Mouse (Mus musculus) activated CD4-positive, CD25-positive, alpha-beta regulatory T cell (primary cell): ENCODE data around the gene Tnn. TPM values are rescaled to one million over a fixed set of nuclear protein-coding genes. Genes with fewer than 3 reads are reported as not detected.

ENCODE experiments used
- polyA plus RNA-seq, 2 experiments: library from polyadenylated mRNA; unstranded; fragments of 100-300 nt; shearing (Covaris generic); gene quantifications; one replicate each; pipeline ENCODE4 v1.2.1; 2017

The Tnn gene
- under 1 TPM in 1 of 2 experiments, not detected in 1; 0.05 TPM for polyA plus RNA-seq

GRCm38 (mm10) chr1:160153480-160153879 is at the start of gene Tnn:
TSS of gene Tnn (minus strand) at chr1:160153580.

GRCm38 (mm10) chr1:160194529-160195336 is 41.4 kb upstream of the Tnn start, which contains the start of gene Mrps14:
TSS of gene Mrps14 (plus strand) at chr1:160195215.

GRCm38 (mm10) chr1:160044237-160045021 is 109.0 kb downstream of the Tnn start, which contains the start of gene 4930523C07Rik:
TSS of gene 4930523C07Rik (plus strand) at chr1:160044382.

Other genes starting within 250 kb of the Tnn start
- gene 4930523C07Rik, start 109.2 kb downstream of the Tnn start, polyA plus RNA-seq, result 100 to 1,000 TPM; 252 to 326 TPM
- gene Mrps14, start 41.6 kb upstream of the Tnn start, polyA plus RNA-seq, result 100 to 1,000 TPM; 164 to 197 TPM
- 100 to 1,000 TPM in 1 of 2 experiments, 10 to 100 TPM in 1; 94.7 to 122 TPM for gene Cacybp, start 59.3 kb upstream of the Tnn start, polyA plus RNA-seq